Mouse (Mus musculus) embryonic facial prominence, embryonic 11.5 days (tissue): Measurements from ENCODE around the gene Ptprd. TPM values are rescaled to one million over a fixed set of nuclear protein-coding genes. Genes with fewer than 3 reads are reported as not detected.

ENCODE experiments used
- ATAC-seq: fragments of 200-750 bp; cut with Nextera tagmentation; replicated peaks from 2 replicates; pipeline ENCODE4 v1.8.0; 2017; ENCODE audit warnings: low read depth; ENCODE audit not compliant: insufficient number of reproducible peaks, low FRiP score, low TSS enrichment
- DNase-seq: peaks from one replicate; pipeline ENCODE4 v3.0.0-alpha.2; 2015; ENCODE audit warnings: low spot score
- H3K27ac ChIP-seq: fragments of 300-500 bp; sonication (generic); replicated peaks from 2 replicates; pipeline ENCODE4 v1.5.1; 2014; ENCODE audit warnings: mild to moderate bottlenecking, low read depth, low read length, control low read depth
- H3K27me3 ChIP-seq: fragments of 300-500 bp; sonication (generic); 2 replicates; pipeline ENCODE4 v1.6.1; 2014; ENCODE audit warnings: mild to moderate bottlenecking, low read length, moderate library complexity, mixed read lengths; ENCODE audit not compliant: control insufficient read depth, insufficient read depth
- H3K36me3 ChIP-seq: fragments of 300-500 bp; sonication (generic); replicated peaks from 2 replicates; pipeline ENCODE4 v1.6.1; 2014; ENCODE audit warnings: low read depth, mild to moderate bottlenecking, low read length, moderate library complexity, mixed read lengths; ENCODE audit not compliant: control insufficient read depth, insufficient read depth
- H3K4me1 ChIP-seq: fragments of 300-500 bp; sonication (generic); 2 replicates; pipeline ENCODE4 v1.6.1; 2014; ENCODE audit warnings: low read length, mixed read lengths; ENCODE audit not compliant: control insufficient read depth, insufficient read depth
- H3K4me2 ChIP-seq: fragments of 300-500 bp; sonication (generic); 2 replicates; pipeline ENCODE4 v1.6.1; 2014; ENCODE audit warnings: low read depth, mild to moderate bottlenecking, control low read depth, low read length, moderate library complexity
- H3K4me3 ChIP-seq: fragments of 300-500 bp; sonication (generic); 2 replicates; pipeline ENCODE4 v1.5.1; 2014; ENCODE audit warnings: low read depth, low read length, control low read depth
- H3K9ac ChIP-seq: fragments of 300-500 bp; sonication (generic); replicated peaks from 2 replicates; pipeline ENCODE4 v1.6.1; 2014; ENCODE audit warnings: mild to moderate bottlenecking, control low read depth, low read length
- H3K9me3 ChIP-seq: fragments of 300-500 bp; sonication (generic); replicated peaks from 2 replicates; pipeline ENCODE4 v1.6.1; 2016; ENCODE audit warnings: mild to moderate bottlenecking, low read length, inconsistent platforms, mixed read lengths; ENCODE audit not compliant: control insufficient read depth
- WGBS: fragments of 180-500 bp; shearing (Covaris S2); extraction: QIAGEN DNeasy Blood & Tissue Kit; methylation state at CpG from one replicate; pipeline ENCODE4 v1.1.7; 2014; 5-methylcytosine and 5-hydroxymethylcytosine counted together
- polyA plus RNA-seq: library from polyadenylated mRNA; unstranded; fragments of >200 nt; fragmentation: Nextera tagmentation; extraction: Ambion mirVana; gene quantifications from 2 replicates; pipeline ENCODE4 v1.2.1, GENCODE M21; 2014

The Ptprd gene
- polyA plus RNA-seq, 1 experiment from 2014 or later = 19.9 TPM

DNA sequence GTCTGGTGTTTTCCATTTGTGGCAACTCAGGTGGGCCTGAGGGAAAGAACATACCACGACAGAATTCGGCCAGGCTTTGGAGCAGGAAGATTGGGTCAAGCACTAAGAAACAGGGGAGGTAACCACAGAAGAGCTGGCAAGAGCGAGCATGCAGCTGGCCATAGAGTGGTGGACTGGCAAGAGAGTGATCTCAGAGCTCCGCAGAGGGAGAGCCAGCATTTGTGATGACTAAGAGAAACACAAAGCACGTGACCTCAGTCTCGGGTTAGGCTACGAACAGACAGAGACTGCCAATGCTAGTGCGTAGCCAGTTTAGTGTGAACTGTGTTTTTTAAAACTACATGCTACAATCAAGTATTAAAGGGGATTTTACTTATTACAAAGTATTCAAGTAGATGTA lies 1042.9 kb downstream of the Ptprd start:
- DNase-seq (no peak), ATAC-seq (no peak)
- H3K4me3 ChIP-seq = no peak overlapping the region
- H3K4me2 ChIP-seq = no peak overlapping the region
- no peaks in the 10 kb centered on the region for H3K4me1 ChIP-seq
- H3K9ac ChIP-seq = no peak overlapping the region
- WGBS = 88% methylated on average over 8 of the region's 8 CpGs
- H3K36me3 ChIP-seq = no peaks in the 10 kb centered on the region
- no peaks in the 10 kb centered on the region for H3K27me3 ChIP-seq
- H3K9me3 ChIP-seq = no peaks in the 10 kb centered on the region
- no peak overlapping the region for H3K27ac ChIP-seq

DNA sequence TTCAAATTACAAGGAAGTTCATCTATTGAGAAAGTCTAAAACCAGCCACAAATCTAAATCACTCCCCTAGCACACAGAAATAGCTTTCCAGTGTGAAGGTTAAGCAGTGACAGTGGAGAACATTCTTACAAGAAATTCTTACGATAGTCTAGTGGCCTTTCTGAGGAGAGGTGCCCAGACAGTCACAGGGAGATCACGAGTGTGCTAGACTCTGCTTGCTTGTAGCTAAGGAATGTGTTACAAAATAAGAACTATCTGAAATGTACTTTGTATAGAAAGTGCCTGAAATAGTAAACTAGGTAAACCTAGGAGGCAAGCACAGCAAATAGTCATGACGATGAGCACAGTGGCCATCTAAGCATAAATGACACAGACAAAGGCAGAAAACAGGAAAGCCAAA lies 1054.2 kb downstream of the Ptprd start:
- 87% methylated on average over 3 of the region's 3 CpGs for WGBS
- no peak for DNase-seq
- Histone ChIP-seq H3K9ac (no peak overlapping the region), H3K27me3 (no peaks in the 10 kb centered on the region), H3K4me2 (no peak overlapping the region), H3K36me3 (no peaks in the 10 kb centered on the region), H3K4me1 (no peaks in the 10 kb centered on the region), H3K27ac (no peak overlapping the region), H3K4me3 (no peak overlapping the region), H3K9me3 (no peaks in the 10 kb centered on the region)
- no peak for ATAC-seq

DNA sequence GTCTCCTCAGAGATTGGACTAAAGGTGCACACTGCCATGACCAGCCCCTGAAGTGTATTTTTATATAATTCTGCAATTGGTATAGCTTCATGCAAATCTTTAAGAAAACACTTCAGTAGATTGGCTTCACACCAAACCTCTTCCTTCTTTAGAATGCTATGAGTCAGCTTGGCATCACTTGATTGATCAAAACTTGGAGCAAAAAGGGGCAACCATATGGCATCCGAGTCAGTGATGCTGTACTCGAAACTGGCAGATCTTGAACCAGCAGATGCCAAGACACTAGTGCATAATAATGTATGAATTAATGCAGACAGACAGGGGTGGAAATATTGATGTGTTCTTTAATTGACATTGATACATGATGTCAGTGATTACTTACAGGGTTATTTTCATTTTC lies 1056.2 kb downstream of the Ptprd start:
- DNase-seq (no peak), ATAC-seq (no peak)
- H3K27me3 ChIP-seq = no peaks in the 10 kb centered on the region
- no peak overlapping the region for H3K4me3 ChIP-seq
- 90% methylated on average over 2 of the region's 2 CpGs for WGBS
- no peaks in the 10 kb centered on the region for H3K36me3 ChIP-seq
- H3K4me2 ChIP-seq = no peak overlapping the region
- H3K9ac ChIP-seq = no peak overlapping the region
- no peaks in the 10 kb centered on the region for H3K4me1 ChIP-seq
- H3K9me3 ChIP-seq = no peaks in the 10 kb centered on the region
- no peak overlapping the region for H3K27ac ChIP-seq

DNA sequence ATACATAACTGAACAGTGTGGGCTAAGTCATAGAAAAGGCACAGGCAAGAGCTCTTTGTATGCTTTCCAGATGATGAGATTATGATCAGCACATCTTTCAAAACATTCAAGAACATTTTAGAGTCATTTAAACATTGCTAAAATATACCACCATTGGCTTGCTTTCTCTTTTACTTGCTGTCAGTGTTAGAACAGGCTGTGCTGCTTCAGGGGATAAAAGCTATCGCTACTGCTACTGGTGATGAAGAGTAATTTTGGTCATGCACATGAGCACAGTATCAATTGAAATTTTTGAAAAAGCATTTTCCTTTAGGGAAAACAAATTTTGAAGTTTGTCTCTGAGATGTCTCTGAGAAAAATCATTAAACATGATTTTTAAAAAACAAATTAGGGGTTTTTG lies 1056.7 kb downstream of the Ptprd start:
- no peaks in the 10 kb centered on the region for H3K36me3 ChIP-seq
- ATAC-seq = no peak
- no peaks in the 10 kb centered on the region for H3K9me3 ChIP-seq
- no peaks in the 10 kb centered on the region for H3K4me1 ChIP-seq
- no peak for DNase-seq
- no peaks in the 10 kb centered on the region for H3K27me3 ChIP-seq
- no peak overlapping the region for H3K4me2 ChIP-seq
- no peak overlapping the region for H3K27ac ChIP-seq
- 87% methylated on average over 1 of the region's 1 CpGs for WGBS
- H3K4me3 ChIP-seq = no peak overlapping the region
- H3K9ac ChIP-seq = no peak overlapping the region

DNA sequence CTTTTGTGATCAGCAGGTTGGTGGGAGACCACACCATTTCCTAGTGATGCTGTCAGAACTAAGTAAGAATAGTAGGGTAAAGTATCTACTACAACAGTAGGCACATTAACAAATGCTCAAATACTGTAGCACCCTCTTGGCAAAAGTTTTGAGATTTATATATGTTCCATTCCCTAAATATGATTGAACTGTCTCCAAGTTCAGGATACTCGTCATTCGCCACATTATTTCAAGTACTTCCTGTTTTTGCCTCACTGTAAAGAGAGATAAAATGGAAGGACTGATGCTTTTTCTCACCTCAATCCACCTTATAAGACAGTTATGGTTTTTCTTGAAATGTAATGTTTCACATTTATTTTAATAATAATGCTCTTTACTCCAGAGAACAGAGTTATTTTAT lies 1086.9 kb downstream of the Ptprd start:
- ATAC-seq (no peak), DNase-seq (no peak)
- WGBS = 84% methylated on average over 2 of the region's 2 CpGs
- Histone ChIP-seq H3K27ac (no peak overlapping the region), H3K9me3 (no peaks in the 10 kb centered on the region), H3K4me1 (no peaks in the 10 kb centered on the region), H3K9ac (no peak overlapping the region), H3K4me3 (no peak overlapping the region), H3K4me2 (no peak overlapping the region), H3K27me3 (no peaks in the 10 kb centered on the region), H3K36me3 (no peaks in the 10 kb centered on the region)

DNA sequence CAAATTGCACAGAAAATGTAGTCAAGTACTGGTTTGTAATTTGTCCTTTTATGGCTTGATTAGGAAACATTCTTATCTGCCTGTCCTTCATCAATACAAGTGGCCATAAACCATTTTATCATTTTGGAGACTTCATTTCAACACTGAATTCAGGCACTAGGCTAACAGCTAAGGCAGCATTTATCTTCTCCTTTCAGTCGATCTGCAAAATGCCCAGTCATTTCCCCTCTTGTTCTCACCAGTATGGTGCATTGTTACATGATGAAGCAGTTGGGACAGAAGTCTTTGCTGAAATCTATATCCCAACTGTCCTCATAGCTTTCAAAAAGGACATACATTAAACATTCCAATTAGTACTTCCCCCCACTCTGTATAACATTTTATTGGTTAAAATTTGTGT lies 1100.9 kb downstream of the Ptprd start:
- WGBS = 80% methylated on average over 1 of the region's 1 CpGs
- Histone ChIP-seq H3K9me3 (no peaks in the 10 kb centered on the region), H3K4me3 (no peak overlapping the region), H3K9ac (no peak overlapping the region), H3K4me1 (no peaks in the 10 kb centered on the region), H3K4me2 (no peak overlapping the region), H3K27me3 (no peaks in the 10 kb centered on the region), H3K27ac (no peak overlapping the region), H3K36me3 (no peaks in the 10 kb centered on the region)
- DNase-seq (no peak), ATAC-seq (no peak)

DNA sequence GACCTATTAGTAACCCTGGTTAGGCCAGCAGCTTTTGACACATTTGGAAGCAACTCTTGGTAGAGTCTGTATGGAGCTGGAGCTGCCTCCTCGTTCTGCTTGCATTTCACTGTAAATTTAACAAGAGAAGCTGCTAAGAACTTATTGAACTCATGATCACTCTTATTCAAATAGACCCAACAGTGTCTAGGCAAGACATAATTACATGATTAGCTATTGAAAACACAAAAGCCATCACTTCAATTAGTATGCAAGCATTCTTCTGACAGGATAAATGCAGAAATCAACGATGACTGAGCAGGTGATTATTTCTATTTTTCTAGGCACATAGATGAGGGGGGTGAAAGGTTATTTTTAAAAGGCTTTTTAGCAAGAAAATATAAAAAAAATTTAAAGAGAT lies 1104.5 kb downstream of the Ptprd start:
- Histone ChIP-seq H3K4me1 (no peaks in the 10 kb centered on the region), H3K4me3 (no peak overlapping the region), H3K4me2 (no peak overlapping the region), H3K27me3 (no peaks in the 10 kb centered on the region), H3K9ac (no peak overlapping the region), H3K27ac (no peak overlapping the region), H3K36me3 (no peaks in the 10 kb centered on the region), H3K9me3 (no peaks in the 10 kb centered on the region)
- WGBS = 81% methylated on average over 2 of the region's 2 CpGs
- no peak for ATAC-seq
- DNase-seq = no peak

DNA sequence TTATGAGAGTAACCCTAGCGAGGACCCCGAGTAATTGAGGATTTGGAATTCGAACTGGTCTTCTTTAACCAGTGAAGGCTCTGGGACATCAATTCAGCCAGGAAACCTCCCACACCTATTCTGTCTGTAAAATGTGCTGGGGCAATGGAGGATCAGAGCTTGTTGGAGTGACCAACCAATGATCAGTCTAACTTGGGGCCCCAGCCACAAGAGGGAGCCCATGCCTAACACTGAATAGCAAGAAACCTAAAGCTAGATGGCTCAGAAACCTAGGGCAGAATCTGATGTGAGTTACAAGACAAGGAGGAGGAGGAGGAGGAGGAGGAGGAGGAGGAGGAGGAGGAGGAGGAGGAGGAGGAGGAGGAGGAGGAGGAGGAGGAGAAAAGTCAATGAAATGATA lies 1128.6 kb downstream of the Ptprd start:
- H3K9me3 ChIP-seq = no peaks in the 10 kb centered on the region
- H3K27me3 ChIP-seq = no peaks in the 10 kb centered on the region
- H3K36me3 ChIP-seq = no peaks in the 10 kb centered on the region
- H3K4me1 ChIP-seq = no peaks in the 10 kb centered on the region
- no peak overlapping the region for H3K4me2 ChIP-seq
- H3K9ac ChIP-seq = no peak overlapping the region
- WGBS = 51% methylated on average over 3 of the region's 3 CpGs
- H3K4me3 ChIP-seq = no peak overlapping the region
- DNase-seq (peak; percentile 56), ATAC-seq (no peak)
- no peak overlapping the region for H3K27ac ChIP-seq

DNA sequence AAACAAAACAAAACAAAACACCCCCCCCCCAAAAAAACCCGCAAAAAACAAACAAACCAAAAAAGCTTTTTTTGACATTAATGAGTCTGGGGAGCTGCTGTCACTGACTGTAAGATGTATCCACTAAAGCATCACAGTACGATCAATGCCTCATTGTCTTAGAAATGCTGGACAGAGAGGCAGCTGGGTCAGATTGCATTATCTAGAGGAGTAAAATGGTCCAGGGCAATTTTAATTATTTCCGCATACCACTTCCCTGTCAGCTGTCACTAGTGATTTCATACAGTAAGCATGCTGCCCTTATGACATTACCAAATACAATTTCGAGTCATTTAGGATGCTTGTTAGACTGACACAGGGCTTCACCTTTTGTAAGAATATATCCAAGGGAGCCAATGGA lies 1134.2 kb downstream of the Ptprd start:
- no peak overlapping the region for H3K9ac ChIP-seq
- WGBS = 41% methylated on average over 4 of the region's 4 CpGs
- H3K4me1 ChIP-seq = no peaks in the 10 kb centered on the region
- ATAC-seq = no peak
- H3K4me2 ChIP-seq = no peak overlapping the region
- H3K36me3 ChIP-seq = no peaks in the 10 kb centered on the region
- no peak overlapping the region for H3K27ac ChIP-seq
- H3K9me3 ChIP-seq = no peaks in the 10 kb centered on the region
- no peak overlapping the region for H3K4me3 ChIP-seq
- H3K27me3 ChIP-seq = no peaks in the 10 kb centered on the region
- DNase-seq = peak; percentile 39
